Mouse (Mus musculus) large intestine, adult 2 months (tissue): ENCODE measurements around the gene Arid3b. TPM values are rescaled to one million over a fixed set of nuclear protein-coding genes. Genes with fewer than 3 reads are reported as not detected.

ENCODE experiments used
- DNase-seq: peaks from one replicate; pipeline ENCODE4 v3.0.0-alpha.2; 2012; ENCODE audit warnings: low read depth, low spot score
- WGBS: fragments of 180-500 bp; shearing (Covaris S2); methylation state at CpG from one replicate; pipeline ENCODE4 v1.1.7; 2018; 5-methylcytosine and 5-hydroxymethylcytosine counted together
- polyA plus RNA-seq: library from polyadenylated mRNA; depleted of rRNA; stranded (reverse); fragments of >200 nt; gene quantifications from 2 replicates; pipeline ENCODE4 v1.2.3, GENCODE M21; 2012

Arid3b gene
- polyA plus RNA-seq, 1 experiment, result 6.5 TPM

DNA sequence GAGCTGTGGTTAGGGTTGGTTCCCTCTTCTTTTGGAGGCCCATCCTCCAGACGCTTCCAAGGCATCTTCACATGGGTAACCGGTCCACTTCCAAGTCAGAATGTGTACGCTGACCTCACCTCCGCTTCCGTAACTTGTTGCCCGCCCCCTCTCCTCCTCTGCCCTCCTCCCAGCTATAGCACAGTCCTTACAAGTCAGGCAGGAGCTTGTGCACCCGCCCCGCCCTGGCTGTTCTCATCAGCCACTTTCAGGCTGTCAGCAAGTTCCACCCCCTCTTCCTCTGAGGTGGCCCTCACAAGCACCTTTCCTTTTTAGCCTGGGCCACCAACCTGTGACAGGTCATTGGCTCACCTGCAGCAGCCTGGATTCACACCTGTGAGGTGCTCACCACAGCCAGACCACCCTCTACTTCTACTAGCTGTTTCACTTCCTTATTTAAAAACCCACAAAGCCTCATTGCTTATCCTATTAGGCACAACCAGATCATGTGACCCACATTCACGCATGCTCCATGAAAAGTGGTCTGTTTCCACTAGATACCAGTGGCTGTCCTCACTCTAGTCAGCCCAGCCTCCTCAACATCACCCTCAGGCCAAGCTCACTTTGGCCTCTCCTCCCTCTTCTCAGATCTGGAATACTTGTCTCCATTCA is 36.1 kb downstream of the Arid3b start:
- no peak for DNase-seq
- WGBS, result 82% methylated on average over 9 of the region's 9 CpGs

DNA sequence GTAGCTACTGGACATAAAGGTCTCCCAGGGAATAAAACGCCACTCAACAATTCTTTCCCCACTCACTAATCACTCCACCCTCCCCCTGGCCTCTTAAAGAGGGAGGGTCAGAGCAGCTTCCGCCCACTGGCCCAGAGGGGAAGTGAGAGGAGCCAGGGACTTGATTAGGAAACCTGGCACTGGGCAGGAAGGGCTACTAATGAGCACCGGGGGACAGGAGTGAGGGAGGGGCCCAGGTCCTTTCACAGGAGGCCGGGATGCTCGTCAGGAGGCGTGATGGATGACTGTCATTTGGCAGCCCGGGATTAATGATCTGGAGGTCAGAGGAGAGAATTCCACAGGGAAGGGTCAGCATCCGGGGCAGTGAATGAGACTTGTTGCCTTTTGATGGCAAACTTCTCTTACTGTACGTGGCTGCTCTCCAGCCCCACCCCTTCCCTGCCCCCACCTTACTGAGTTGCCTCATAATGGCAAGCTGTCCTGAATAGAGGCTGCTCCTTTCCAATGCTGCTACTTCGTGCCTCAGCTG is 37.8 kb downstream of the Arid3b start:
- no peak for DNase-seq
- WGBS, result 62% methylated on average over 10 of the region's 10 CpGs

DNA sequence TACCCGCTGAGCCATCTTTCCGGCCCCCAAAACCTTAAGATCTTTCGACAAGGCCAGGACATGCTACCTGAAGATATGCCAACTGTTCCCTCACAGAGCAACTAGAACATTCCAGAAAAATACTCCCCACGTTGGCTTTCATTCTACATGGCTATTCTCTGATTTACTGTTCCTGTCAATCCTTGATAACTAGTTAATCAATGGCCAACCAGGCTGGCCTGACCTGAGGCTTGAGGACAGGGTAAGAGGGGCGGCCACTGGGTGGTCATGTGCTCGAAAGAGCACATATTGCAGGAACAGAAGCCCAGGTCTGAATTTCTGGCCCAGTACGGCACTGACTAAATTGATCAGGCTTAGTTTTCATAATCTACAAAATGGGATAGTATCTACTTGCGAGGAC is 39.1 kb downstream of the Arid3b start:
- DNase-seq, result no peak
- WGBS, result 91% methylated on average over 8 of the region's 8 CpGs

DNA sequence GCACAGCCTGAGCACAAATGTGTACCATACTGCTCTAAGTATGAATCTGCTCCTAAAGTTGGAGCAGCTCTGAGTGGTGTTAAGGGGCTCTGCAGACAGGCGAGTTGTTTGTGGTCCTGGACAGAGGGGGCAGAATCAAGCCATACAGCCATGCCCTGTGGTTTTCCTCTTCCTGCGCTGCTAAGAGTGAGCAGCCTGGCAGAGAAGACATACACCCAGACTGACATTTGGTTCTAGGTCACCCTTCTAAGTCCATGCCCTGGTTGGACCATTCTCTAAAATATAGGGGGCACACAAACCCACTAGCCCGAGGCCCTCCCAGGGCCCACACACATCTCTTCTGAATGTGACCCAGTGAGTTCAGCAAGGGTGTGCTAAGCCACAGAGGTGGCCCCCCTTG is 46.9 kb downstream of the Arid3b start:
- 88% methylated on average over 3 of the region's 3 CpGs for WGBS
- DNase-seq, result no peak

DNA sequence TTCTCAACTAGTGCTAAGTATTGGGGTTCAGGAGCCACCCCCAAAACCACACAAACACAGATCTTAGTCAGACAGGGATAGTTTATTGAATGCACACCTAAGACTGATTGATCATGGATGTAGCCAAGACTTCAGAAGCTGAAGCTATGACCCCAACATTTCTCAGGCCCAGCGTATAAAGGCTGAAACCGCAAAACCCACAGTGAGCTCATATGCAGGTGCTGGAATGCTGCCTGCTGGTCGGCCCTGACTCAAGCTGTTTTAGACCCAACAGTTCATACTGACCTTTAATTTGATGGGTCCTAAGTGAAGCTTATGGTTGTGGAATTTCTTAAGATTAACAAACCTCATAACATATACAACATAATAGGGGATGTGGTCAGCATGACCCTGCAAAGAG is 53.9 kb downstream of the Arid3b start:
- 90% methylated on average over 3 of the region's 3 CpGs for WGBS
- no peak for DNase-seq

DNA sequence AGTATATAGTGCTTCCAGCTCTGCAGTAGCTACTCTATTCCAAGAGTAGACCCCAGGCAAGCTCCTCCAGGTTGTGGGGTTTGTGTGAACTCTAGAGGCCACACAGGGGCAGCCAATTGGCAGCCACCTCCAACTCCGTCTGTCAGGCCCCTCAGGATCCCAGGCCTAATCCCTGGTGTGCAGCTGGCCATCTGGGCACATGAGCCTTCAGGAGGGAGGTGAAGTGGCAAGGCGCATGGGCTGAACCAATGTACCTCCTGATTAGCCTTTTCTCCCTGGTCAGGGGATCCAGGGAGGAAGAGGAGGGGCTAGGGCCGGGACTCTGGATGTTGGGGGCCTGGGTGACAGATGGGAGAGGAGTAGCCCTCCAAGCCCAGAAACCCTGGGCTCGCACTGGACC is 60.9 kb downstream of the Arid3b start:
- 76% methylated on average over 4 of the region's 4 CpGs for WGBS
- no peak for DNase-seq

DNA sequence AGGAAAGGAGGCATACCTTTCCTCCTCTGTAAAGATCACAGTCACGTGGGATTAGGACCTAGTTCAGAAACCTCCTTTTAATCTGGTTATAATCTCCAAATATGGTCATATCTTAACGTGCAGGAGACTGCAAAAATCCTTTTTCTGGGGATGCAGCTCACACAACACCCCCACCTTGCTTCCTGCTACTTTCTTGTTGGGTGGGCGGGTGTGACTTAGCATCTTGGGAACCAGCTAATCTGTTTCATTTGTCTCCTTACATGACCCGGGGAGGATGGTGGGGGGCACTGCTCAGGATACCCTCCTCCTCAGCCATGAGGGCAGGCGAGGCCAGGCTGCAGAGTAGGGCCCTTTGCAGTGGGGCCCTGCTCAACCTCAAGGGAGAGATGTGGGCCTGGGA is 61.6 kb downstream of the Arid3b start:
- DNase-seq, result no peak
- WGBS, result 76% methylated on average over 5 of the region's 5 CpGs

DNA sequence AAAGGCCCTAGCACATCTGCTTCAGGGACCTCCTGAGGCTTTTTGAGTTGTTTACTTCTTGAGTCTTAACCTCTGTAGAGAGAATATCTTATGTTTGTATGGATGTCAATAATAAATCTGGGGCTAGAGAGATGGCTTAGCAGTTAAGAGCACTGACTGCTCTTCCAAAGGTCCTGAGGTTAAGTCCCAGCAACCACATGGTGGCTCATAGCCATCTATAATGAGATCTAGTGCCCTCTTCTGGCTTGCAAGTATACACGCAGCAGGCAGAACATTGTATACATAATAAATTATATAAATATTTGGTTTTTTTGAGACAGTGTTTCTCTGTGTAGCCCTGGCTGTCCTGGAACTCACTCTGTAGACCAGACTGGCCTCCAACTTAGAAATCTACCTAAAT is 62.4 kb downstream of the Arid3b start:
- 0% methylated on average over 1 of the region's 1 CpGs for WGBS
- DNase-seq, result no peak

DNA sequence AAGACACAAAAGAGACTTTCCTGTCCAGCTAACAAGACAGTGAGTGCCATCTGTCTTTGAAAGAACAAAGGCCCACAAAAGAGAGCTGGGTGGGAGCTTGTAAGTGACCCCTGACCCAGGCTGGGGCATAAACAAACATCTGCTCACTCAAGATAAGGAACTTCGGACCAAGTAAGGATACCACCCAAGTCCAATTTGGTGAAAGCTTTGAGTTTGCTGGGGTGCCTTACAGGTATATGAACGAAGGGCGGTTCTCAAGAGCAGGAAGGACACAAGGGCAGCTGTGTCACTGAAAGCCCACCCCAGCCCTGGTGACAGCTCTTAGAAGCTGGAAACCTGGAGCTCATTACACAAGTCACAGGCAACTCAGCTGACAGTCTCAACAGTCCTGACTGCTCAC is 62.8 kb downstream of the Arid3b start:
- no peak for DNase-seq
- 73% methylated on average over 3 of the region's 3 CpGs for WGBS

DNA sequence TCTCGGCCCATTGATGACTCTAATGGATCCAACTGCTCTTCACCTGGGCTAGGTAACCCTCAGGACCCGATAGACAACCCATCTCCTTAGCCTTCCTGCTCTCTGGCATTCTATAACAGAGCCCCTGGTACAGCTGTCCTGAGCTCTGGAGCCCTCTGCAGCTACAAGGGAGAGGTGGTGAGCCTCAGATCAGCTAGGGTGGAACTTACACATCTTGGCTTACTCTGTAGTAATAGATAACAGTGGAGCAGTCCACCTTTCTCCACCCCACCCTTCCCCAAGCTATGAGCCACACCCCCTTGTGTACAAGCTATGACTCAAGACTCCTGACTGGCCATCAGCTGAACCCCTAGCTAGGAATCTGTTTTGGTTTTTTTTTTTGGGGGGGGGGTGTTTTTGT is 65.8 kb downstream of the Arid3b start:
- 89% methylated on average over 2 of the region's 2 CpGs for WGBS

DNA sequence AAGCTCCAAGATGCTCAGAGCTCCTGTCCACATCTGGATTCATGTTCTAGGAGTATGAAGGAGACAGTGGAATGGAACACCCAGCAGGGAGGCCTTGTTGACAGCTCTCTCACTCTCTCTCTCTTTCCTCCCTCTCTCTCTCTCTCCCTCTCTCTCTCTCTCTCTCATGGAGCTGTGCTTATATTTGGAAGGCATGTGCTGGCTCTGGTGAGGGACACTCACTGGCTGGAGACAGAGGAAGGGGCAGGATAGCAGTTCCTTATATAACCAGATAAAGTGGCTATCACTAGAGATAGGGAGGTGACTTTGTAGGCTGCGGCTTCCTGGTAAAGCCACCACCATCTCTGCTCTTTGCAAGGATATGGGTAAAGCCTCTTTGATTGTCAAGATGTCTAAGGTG is 66.4 kb downstream of the Arid3b start:
- no peak for DNase-seq
- 100% methylated on average over 1 of the region's 1 CpGs for WGBS

More for the DNA sequence above, 65.8 kb downstream of the Arid3b start:
- DNase-seq, result no peak

DNA sequence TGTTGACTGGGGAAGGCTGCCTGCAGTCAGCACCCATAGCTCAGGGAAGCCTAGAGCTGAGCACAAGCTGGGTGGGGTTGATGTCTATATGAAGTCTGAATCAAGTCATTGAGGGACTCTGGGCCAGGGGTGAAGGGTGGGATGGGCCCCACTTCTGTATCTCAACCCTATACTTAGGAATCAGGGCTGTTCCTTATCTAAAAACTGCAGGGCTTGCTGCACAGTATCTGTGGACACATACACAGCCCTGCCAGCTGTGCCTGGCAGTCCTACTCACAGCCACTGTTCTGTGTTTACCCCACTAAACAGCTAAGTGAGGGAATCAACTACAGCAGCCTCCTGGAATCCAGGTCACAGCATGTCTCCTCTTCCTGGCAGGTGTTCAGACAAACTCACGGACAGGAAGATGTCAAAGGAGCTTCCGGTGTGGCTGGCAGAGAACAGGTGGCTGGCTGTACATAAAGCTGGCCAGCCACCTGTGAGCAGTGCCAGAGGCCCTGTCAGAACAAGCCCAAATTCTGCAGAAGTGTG is 67.0 kb downstream of the Arid3b start:
- WGBS, result 23% methylated on average over 2 of the region's 2 CpGs
- no peak for DNase-seq

DNA sequence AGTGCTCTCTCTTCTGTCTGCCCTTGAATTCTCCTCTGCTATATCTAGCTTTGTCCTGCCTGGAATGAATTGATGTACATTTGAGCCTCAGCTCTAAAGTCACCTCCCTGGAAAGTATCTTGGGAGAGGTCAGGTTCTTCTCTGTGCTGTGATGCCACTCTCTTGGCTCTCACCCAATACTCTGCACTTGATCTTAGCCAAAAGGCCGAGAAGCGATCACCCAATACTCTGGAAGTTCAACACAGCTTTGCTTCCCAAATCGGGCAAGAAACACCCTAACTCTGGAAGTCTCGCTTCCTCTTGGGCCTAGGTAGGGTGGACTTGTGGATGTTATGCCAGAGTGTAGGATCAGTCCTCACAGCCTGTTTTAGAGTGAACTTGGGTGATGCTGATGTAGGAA is 69.4 kb downstream of the Arid3b start:
- 93% methylated on average over 4 of the region's 4 CpGs for WGBS
- DNase-seq, result no peak

DNA sequence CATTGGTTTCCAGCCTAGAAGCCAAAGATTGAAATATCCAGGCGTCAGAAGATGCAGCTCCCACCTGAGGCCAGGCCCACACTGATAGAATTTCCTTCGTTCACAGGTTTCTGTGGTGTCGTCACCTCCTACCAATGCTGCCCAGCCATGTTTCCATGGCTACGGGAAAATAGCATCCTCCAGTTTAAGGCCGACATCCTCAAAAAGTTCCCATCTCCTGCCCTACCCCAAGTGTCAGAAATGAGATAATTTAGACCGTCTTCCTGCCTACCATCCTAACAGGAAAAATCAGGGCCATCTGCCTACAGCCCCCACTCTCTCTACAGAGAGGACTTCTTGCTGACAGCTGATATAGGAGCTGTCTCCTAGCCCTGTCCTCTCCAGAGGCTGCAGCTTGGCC is 70.2 kb downstream of the Arid3b start:
- WGBS, result 69% methylated on average over 6 of the region's 6 CpGs
- DNase-seq, result no peak

DNA sequence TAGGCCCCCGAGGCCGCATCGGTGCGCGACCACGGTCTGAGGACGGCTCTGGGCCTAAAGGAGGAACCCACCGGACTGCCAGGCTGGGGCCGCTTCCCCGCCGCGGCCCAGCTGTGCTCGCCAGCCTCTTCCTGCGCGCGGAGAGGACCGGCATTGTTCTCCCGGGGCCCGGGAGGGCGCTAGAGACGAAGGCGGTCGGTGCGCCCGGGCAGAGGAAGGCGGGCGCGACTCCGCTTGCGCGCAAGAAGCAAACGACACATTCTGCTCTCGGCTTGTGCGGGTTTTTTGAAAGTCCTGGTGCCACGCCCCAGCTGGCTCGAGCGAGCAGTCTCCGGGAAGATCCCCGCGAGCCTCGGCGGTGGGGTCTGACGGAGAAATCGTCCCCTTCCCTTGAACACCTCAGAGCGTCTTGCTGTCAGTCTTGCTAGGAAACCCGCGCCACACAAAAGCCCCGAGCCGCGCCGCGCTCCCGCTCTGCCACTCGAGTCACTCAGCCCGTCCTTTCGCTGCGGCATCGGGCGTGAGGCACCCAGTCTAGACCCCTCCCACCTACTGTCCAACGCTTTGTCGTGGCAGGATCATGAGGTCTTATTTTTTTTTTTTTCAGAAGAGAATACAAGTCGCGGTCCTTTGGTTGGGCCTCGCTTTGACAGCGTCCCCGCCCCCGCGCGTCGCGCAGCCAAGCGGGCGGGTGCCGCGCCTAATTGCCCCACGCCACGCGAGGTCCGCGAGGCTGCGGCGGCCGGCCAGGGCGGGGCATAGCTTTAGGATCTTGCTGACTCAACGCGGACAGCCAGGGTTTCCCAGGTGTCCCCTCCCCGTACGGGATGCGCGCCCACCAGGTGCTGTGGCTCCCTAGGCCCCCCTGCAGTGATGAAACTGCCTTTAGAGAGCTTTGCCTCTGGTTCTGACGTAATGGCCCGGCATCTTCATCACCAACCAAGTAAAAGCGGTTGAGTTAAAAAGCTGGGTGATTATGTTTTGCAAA is 70.9 kb downstream of the Arid3b start, which contains the start of gene Clk3:
Gene Clk3 (minus strand): TSS at position 497 of the 988 bp plus-strand sequence.
- WGBS, result under 1% methylated on average over 91 of the region's 93 CpGs

DNA sequence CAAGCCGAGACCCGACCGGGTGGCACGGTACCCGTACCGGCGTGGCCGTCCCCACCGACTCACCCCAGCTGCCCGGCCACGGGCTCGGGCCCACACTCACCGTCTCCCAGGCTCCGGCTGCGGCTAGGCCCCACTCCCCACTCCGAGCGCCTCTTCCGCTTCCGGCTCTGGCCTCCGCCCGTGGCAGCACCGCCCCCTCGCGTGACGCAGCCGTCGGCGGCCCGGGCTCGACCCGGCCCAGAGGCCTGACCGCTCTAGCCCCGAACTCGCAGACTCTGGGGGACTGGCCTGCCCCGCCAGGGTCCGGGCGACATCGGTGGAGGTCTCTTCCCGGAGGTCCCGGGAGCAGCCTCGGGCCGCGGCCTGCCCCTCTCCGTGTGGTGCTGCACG is 71.6 kb downstream of the Arid3b start:
- under 1% methylated on average over 39 of the region's 45 CpGs for WGBS
- peak; percentile 71 for DNase-seq

More for the DNA sequence above, 70.9 kb downstream of the Arid3b start, which contains the start of gene Clk3:
- peak; percentile 39 for DNase-seq

DNA sequence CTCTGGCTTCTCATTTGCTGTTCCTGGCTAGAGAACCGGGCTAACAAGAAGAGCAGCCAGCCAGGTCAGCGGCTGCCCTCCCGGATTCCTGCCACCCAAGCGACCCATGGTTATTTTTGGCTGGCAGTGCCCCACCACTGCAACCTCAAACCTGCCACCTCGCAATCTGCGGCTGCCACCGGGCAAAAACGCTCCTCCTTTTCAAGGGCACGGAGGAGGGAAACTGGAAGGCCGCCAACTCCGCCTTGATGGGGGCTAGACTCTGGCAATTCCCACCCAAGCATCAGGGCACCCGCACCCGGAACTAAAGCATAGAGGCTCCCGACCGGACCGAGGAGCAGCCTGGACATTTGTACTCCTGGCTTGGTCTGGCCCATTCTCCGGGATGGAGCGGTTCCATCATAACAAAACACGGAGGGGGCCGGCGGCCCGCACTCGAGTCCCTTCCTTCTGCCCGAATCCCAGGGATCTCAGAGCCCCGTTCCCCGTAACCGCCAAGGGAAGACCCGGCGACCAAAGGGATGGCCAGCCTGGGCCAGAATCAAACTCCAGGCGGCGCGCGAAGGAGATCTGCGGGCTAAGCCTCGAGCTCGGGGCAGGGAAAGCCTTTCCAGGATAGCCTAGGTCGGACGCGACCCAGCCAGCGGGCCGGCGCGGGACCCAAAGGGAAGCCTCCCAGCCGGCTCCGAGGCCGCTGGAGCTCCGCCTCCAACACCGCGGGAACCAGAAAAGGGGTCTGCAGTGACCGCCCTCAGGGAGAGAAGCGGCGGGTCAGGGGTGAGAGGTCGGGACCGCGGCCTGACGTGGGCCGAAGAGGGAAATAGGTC is 72.2 kb downstream of the Arid3b start:
- WGBS, result under 1% methylated on average over 57 of the region's 57 CpGs

DNA sequence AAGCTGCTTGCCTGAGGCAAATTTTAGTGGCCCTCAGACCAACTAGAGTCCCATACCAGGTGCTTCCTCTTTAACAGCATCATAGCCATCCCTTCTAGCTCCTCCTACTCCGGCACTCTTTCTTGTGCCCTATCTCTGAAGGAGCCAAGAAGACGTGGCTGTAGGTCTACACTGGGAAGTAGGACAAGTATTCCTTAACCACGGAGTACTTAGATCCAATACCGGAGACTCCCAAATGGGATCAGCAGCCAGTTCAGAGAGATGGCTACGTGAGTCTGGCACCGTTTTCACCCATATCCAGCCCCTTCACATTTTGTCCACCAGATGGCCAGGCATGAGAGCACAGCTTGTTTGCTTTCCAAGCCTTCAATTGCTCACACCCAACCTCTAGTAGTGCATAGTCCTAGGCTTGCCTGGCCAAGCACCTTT is 74.0 kb downstream of the Arid3b start:
- peak; percentile 35 for DNase-seq
- WGBS, result 10% methylated on average over 6 of the region's 6 CpGs

More for the DNA sequence above, 72.2 kb downstream of the Arid3b start:
- peak; percentile 48 for DNase-seq
